Mouse (Mus musculus): ENCODE results near the gene Pnisr.

Pnisr gene

GRCm38 (mm10) chr4:21847481-21848286 is at the start of gene Pnisr:
Gene Pnisr (plus strand): TSS chr4:21847583.
- DNase-seq (ENCODE audit: low spot score) = peak; percentile 96

DNA sequence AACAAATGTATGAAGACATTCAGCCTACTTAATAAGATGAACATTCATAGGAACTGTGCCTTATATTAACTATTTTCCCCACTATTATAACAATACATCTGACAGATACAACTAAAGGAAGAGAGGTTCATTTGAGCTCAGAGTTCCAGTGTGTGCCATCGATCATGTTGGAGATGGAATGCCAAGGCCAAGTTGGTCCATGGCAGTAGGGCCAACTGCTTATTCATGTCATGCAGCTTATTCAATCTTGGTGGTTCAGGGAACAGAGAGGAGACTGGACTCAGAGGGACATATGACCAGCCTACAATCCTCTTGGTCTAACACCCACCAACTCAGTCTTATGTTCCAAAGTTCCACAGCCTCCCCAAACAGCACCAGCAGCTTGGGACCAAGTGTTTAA is 46.4 kb upstream of the Pnisr start:
- DNase-seq (ENCODE audit: low spot score) = no peak

DNA sequence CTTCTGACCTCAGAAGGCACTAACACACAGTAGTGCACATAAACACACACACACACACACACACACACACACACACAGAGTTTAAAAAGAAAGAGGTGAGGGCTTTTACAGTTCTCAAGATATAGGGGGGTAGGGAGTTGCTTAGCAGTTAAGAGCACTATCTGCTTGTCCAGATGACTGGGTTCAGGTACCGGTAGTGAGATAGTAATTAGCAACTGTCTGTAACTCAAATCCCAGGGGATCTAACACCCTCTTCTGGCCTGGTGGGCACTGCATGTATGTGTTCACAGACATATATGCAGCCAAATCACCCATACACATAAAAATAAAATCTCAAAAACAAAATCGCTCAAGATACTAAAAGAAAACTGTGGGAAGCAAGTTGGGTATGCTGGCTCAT is 45.8 kb upstream of the Pnisr start:
- no peak for DNase-seq (ENCODE audit: low spot score)

DNA sequence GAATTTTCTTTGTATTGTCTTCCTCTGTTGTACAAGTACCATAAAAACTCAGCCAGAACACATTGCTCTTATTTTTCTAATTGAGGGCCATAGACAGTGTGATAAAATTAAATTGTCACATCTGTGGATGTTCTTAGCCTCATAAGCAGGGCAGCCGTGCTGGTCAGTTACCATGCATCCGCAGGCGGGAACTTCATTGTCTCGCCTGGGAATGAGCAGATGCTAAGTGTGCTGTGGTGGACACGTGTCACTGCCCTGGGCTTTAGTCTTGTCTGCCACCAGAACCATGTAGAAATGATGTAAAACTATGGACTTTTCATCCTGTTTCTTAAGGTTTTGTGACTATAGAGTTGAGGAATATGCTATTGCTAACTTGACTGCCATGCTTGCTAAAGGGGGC is 40.2 kb upstream of the Pnisr start:
- no peak for DNase-seq (ENCODE audit: low spot score)

DNA sequence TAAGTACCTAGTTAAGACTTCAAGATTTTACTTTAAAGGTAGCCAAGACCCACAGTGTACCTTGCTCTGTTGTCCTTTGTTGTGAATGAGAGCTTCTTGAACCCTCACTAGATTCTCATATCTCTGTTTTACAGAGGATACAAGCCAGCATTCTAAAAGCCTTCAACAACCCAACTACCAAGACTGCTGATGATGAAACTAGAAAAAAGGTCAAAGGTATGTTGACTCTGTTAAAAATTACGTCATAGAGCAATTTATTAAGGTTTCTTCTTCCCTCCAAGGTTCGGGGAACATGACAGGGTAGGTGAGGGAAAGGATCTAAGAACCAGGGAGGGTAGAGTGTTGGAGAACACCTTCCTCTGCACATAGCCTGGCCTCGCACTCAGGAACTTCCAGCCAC is 36.8 kb upstream of the Pnisr start:
- DNase-seq (ENCODE audit: low spot score) = no peak

GRCm38 (mm10) chr4:21812635-21813034 is 34.7 kb upstream of the Pnisr start:
- DNase-seq (ENCODE audit: low spot score) = no peak

DNA sequence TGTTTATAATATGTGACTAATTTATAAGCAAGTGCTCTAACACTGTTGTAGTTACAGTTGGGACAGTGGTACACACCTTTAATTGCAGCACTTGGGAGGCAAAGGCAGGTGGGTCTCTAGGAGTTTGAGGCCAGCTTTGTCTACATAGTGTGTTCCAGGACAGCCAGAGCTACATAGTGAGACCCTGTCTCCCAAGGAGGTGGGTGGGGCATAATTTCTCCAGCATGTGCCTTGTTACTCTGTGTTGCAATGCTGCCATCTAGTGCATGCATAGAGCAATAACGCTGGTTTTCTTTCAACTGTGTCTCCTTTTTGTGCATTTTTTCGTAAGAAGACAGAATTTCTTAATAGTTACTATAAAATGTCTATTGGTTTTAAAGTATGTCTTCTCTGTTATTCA is 33.4 kb upstream of the Pnisr start:
- DNase-seq (ENCODE audit: low spot score) = peak; percentile 64

DNA sequence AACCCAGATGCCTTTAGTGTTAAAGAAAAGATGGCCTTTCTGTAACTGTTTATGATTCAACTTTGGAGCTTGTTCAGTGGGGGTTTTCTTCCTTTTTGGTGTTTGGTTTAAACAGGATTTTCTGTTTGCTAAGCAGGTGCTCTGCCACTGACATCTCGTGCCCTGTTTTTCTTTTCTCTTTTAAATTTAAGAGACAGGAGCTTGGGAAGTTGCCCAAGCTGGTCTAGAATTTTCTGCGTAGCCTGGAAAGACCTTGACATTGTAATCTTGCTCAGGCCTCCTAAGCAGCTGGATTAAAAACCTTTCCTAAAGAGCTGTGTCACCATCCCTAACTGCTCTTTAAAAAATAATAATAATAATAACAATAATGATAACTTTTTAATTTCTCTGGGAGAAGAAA is 20.8 kb upstream of the Pnisr start:
- no peak for DNase-seq (ENCODE audit: low spot score)

GRCm38 (mm10) chr4:21832844-21833243 is 14.5 kb upstream of the Pnisr start:
- no peak for DNase-seq (ENCODE audit: low spot score)

DNA sequence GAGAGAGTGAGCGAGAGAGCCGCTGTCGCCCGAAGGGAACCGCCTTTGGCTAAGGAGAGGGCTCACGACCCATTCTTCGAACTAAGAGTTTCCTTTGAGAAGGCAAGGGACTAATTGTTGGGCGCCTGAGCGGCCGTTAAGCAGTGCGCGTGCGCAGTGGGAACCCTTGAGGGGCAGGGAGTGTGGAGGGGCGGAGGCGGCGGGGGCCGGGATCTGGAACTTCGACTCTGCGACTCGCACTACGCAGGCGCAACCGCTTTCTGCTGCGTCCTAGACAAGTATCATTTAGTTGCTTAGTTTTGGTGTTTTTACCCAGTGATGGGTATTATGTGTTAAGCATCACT is 876 bp downstream of the Pnisr start:
- peak; percentile 90 for DNase-seq (ENCODE audit: low spot score)

GRCm38 (mm10) chr4:21857481-21857880 is 10.1 kb downstream of the Pnisr start:
- DNase-seq (ENCODE audit: low spot score) = no peak

DNA sequence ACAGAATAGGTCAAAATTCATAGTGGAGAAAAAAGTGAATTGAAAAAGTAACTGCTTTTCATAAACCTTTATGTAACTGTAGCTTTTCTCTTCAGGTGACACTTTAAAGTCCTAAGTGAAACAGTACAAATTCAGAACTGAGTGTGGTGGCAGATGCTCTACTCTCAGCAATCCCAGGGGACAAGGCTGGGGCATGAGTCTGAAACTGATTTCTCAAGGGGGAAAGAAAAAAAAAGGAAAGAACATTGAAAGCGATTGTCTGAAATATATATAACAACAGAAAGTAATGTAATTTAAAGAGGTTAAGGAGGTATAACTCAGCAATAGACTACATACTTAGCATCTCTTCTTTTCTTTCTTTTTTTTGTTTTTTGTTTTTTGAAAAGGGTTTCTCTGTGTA is 17.8 kb downstream of the Pnisr start:
- no peak for DNase-seq (ENCODE audit: low spot score)

DNA sequence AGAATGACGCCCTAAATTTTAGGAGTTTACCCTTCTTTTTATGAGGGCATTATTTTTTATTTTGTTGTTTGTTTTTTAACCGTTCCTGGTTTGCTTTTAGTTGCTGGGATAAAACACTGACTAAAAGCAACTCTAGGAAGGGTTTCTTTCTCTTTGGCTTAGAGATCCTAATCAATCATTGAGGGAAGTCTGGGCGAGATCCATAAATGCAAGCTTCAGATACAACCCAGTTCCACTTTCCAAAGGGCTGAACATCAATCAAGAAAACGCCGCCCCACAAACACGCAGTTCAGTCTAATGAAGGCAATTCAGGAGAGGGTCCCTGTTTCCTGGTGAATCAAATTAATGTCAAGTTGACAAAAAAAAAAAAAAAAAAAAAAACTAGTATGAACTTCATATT is 31.4 kb downstream of the Pnisr start:
- no peak for DNase-seq (ENCODE audit: low spot score)

DNA sequence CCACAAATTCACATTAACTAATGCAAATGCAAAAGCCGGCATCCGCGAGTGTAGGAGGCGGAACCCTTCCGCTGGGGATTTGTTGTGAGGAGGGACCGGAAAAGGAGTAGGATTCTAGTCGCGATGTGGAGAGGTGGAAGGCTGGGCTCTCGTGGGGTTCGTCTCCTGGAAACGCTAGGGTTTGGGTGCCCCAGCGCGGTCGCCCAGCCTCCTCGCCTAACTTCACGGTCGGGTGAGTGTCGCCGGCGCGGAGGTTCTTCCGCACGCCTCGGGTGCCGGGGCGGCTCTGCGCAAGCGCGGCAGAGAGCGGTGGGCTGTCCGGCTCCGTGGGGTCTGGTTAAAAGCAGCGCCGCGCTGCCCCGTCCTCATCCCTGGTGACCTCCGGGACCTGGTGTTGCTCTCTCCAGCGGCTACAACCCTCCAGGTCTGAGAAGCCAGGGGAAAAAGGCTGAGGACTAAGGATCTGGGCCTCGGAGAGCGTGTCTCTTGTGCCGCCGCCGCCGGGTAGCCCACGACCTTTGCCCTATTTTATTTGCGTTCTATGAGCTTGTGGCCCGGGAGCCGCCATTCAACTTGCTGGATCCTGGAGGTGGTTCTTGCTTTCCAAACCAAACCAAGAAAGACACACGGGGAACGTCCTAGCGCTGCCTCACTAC is 32.3 kb downstream of the Pnisr start, which contains the start of gene Coq3:
Gene Coq3 (plus strand): TSS at position 109 of the 656 bp plus-strand sequence.
- DNase-seq (ENCODE audit: low spot score) = peak; percentile 85

DNA sequence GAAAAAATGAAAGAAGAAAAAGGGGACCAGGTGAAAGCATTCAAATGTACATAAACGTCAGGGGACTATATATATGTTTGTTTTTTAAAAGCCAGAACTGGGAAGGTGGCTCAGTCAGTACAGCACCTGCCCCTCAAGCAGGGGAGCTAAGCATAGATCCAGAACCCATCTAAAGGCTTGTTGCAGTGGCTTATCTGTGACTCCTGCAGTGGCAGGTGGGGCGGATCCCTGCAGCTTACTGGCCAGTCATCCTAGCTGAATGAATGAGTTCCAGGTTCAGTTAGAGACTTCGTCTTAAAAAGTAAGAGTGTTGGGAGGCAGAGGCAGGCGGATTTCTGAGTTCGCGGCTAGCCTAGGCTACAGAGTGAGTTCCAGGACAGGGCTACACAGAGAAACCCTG is 35.4 kb downstream of the Pnisr start:
- no peak for DNase-seq (ENCODE audit: low spot score)

DNA sequence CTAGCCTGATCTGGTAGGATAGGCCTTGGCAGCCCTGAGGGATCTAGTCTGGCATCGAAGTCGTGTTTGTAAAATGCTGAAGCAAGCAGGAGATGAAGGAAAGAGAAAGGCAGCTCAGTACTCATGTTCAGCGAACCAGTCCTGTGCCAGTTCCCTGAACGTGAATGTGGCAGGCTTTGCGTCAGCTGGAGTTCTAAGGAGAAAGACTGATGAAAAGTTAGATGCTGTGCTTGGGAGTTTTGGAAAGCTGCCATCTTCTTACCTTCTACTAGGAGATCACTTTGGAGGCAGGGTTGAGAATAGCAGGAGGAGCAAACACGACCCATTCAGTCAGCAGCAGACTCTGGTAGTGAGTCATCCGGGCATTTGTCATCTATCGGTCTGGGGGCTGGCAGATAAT is 38.4 kb downstream of the Pnisr start:
- peak; percentile 9 for DNase-seq (ENCODE audit: low spot score)

All from MN1 (cell line).